Mouse (Mus musculus) heart, embryonic 11.5 days (tissue): ENCODE measurements at regions not wholly inside any gene's neighbourhood (a gene's known extent, or its start where the extent isn't known, plus 50 kb on each side); places are given as distances from the start of the nearest gene placed in this dataset.

Source experiments
- ATAC-seq: fragments of 200-750 bp; cut with Nextera tagmentation; replicated peaks from 2 replicates; pipeline ENCODE4 v1.8.0; 2017; ENCODE audit warnings: moderate library complexity; ENCODE audit not compliant: insufficient number of reproducible peaks, low FRiP score, low TSS enrichment
- H3K27ac ChIP-seq: fragments of 300-500 bp; sonication (generic); 2 replicates; pipeline ENCODE4 v1.5.1; 2014; ENCODE audit warnings: mild to moderate bottlenecking, low read depth, low read length
- H3K27me3 ChIP-seq: fragments of 300-500 bp; sonication (generic); 2 replicates; pipeline ENCODE4 v1.6.1; 2014; ENCODE audit warnings: mild to moderate bottlenecking, low read length, mixed read lengths; ENCODE audit not compliant: control insufficient read depth, insufficient read depth
- H3K36me3 ChIP-seq: fragments of 300-500 bp; sonication (generic); 2 replicates; pipeline ENCODE4 v1.6.1; 2014; ENCODE audit warnings: mild to moderate bottlenecking, low read length, moderate library complexity, mixed read lengths; ENCODE audit not compliant: control insufficient read depth, insufficient read depth
- H3K4me1 ChIP-seq: fragments of 300-500 bp; sonication (generic); 2 replicates; pipeline ENCODE4 v1.6.1; 2014; ENCODE audit warnings: low read length; ENCODE audit not compliant: control insufficient read depth, insufficient read depth
- H3K4me2 ChIP-seq: fragments of 300-500 bp; sonication (generic); 2 replicates; pipeline ENCODE4 v1.6.1; 2014; ENCODE audit warnings: mild to moderate bottlenecking, moderate library complexity
- H3K4me3 ChIP-seq: fragments of 300-500 bp; sonication (generic); 2 replicates; pipeline ENCODE4 v1.5.1; 2014; ENCODE audit warnings: low read depth, low read length
- H3K9ac ChIP-seq: fragments of 300-500 bp; sonication (generic); 2 replicates; pipeline ENCODE4 v1.6.1; 2014; ENCODE audit warnings: mild to moderate bottlenecking, low read depth, low read length, moderate library complexity
- H3K9me3 ChIP-seq: fragments of 300-500 bp; sonication (generic); replicated peaks from 2 replicates; pipeline ENCODE4 v1.6.1; 2016; ENCODE audit warnings: low read length; ENCODE audit not compliant: control insufficient read depth
- WGBS: fragments of 180-500 bp; shearing (Covaris S2); extraction: QIAGEN DNeasy Blood & Tissue Kit; methylation state at CpG from one replicate; pipeline ENCODE4 v1.1.7; 2014; ENCODE audit not compliant: insufficient replicate concordance; 5-methylcytosine and 5-hydroxymethylcytosine counted together

DNA sequence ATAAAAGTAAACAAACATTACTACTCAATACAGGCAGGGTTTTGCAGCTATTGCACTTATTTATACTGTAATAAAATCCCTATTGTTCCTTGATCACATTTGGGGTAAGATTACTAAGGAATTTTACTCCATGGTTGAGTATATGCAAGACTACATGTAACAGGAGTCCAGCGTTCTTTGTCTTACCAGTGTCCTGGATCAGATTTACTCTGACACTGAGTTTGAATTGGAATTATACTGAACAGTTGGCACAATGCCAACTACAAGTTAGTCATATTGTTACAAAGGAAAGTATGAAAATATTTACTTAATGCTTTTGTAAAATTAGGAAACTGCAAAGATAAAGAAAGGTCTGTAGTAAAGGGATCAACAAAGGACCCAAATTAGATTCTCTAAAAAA lies 178.4 kb downstream of the Gm9733 start:
- WGBS, result 79% methylated on average over 1 of the region's 1 CpGs
- no peaks in the 10 kb centered on the region for H3K36me3 ChIP-seq

GRCm38 (mm10) chr3:15154153-15154552 lies 177.9 kb downstream of the Gm9733 start:
- Histone ChIP-seq H3K4me1 (no peaks in the 10 kb centered on the region), H3K9me3 (no peaks in the 10 kb centered on the region), H3K4me2 (no peak overlapping the region), H3K27ac (no peak overlapping the region), H3K9ac (no peak overlapping the region), H3K36me3 (no peaks in the 10 kb centered on the region), H3K27me3 (no peaks in the 10 kb centered on the region), H3K4me3 (no peak overlapping the region)
- no peak for ATAC-seq
- 86% methylated on average over 3 of the region's 3 CpGs for WGBS

More for the DNA sequence above, 178.4 kb downstream of the Gm9733 start:
- H3K27ac ChIP-seq, result no peak overlapping the region
- H3K4me1 ChIP-seq, result no peaks in the 10 kb centered on the region
- ATAC-seq, result no peak
- H3K4me3 ChIP-seq, result no peak overlapping the region
- no peak overlapping the region for H3K9ac ChIP-seq
- no peaks in the 10 kb centered on the region for H3K9me3 ChIP-seq
- H3K27me3 ChIP-seq, result no peaks in the 10 kb centered on the region
- H3K4me2 ChIP-seq, result no peak overlapping the region

DNA sequence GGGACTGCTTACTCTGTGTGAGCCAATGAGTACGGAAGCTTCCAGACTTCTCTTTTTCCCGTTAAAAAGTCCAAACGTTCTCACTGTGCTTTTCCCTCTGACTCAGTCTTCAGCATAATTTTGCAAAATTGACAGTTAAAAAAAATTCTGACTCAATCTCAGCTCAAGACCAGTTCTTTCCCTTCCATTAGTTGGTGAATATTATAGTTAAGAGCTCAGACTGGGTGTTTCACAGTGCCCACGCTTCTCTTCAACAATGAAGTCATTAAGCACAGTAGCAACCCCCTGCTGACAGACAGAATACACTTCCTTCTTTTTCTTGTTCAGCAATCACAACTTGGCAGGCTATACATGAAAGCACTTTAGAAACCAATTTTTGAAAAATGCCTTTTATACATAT lies 175.4 kb downstream of the Gm9733 start:
- Histone ChIP-seq H3K4me2 (no peak overlapping the region), H3K4me3 (no peak overlapping the region), H3K9me3 (no peaks in the 10 kb centered on the region), H3K27me3 (no peaks in the 10 kb centered on the region), H3K36me3 (no peaks in the 10 kb centered on the region), H3K27ac (no peak overlapping the region), H3K9ac (no peak overlapping the region), H3K4me1 (peaks cover 2% of the 10 kb centered on the region; the same call in 1 of the 2 replicates)
- no peak for ATAC-seq
- WGBS, result 72% methylated on average over 4 of the region's 4 CpGs

GRCm38 (mm10) chr3:15157842-15158241 lies 174.3 kb downstream of the Gm9733 start:
- Histone ChIP-seq H3K36me3 (no peaks in the 10 kb centered on the region), H3K4me1 (peaks cover 2% of the 10 kb centered on the region; the same call in 1 of the 2 replicates), H3K27ac (no peak overlapping the region), H3K4me2 (no peak overlapping the region), H3K9ac (no peak overlapping the region), H3K9me3 (no peaks in the 10 kb centered on the region), H3K27me3 (no peaks in the 10 kb centered on the region), H3K4me3 (no peak overlapping the region)
- 76% methylated on average over 1 of the region's 1 CpGs for WGBS
- ATAC-seq, result no peak

- WGBS, result 88% methylated on average over 8 of the region's 8 CpGs
- H3K27me3 ChIP-seq, result no peaks in the 10 kb centered on the region
- H3K4me2 ChIP-seq, result no peak overlapping the region
- ATAC-seq, result no peak
- no peak overlapping the region for H3K4me3 ChIP-seq
- H3K36me3 ChIP-seq, result no peaks in the 10 kb centered on the region
- no peak overlapping the region for H3K9ac ChIP-seq
- no peak overlapping the region for H3K27ac ChIP-seq
- no peaks in the 10 kb centered on the region for H3K9me3 ChIP-seq
- peaks cover 2% of the 10 kb centered on the region; the same call in 1 of the 2 replicates for H3K4me1 ChIP-seq
Observed at GRCm38 (mm10) chr3:15158926-15159325, 173.2 kb downstream of the Gm9733 start.

DNA sequence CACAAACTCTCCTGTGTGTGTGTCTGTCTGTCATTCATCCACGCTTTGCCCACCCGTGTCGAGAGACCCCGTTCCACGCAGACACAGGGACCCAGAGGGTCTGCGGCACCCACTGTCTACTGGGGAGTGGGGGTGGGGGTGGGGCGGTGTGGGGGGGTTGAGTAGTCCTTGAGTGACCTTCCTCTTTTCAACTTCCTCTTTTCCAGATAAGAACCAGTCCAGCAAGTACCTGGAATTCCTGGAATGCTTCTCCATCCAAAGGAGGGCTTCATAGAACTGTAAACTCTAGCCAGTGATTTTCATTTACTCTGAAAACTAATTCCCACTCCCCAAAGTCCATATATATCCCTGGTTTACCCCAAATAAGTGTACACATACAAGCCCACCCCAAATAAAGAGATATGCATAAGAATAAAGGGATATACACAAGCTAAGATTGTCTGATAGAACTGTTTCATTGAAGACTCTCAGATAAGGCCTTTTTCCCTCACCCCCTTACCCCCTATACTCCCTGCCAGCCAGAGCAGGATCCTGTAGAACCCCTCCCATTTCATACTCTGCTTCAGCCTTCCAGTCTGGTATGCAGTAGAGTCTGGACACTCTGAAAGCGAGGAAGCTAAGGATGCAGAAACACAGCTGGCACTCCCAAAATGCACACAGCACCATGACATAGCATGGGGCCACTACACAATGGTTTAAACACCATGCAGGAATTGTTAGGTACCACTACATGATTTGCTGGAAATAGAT lies 172.0 kb downstream of the Gm9733 start:
- Histone ChIP-seq H3K4me2 (no peak overlapping the region), H3K9me3 (no peaks in the 10 kb centered on the region), H3K27me3 (no peaks in the 10 kb centered on the region), H3K4me1 (peaks cover 2% of the 10 kb centered on the region; the same call in 1 of the 2 replicates), H3K27ac (no peak overlapping the region), H3K4me3 (no peak overlapping the region), H3K36me3 (no peaks in the 10 kb centered on the region), H3K9ac (no peak overlapping the region)
- WGBS, result 81% methylated on average over 8 of the region's 8 CpGs
- no peak; the same call in 1 of the 2 replicates for ATAC-seq

GRCm38 (mm10) chr3:15175811-15176210 lies 156.3 kb downstream of the Gm9733 start:
- no peak overlapping the region for H3K4me2 ChIP-seq
- ATAC-seq, result no peak
- H3K36me3 ChIP-seq, result no peaks in the 10 kb centered on the region
- no peaks in the 10 kb centered on the region for H3K27me3 ChIP-seq
- 69% methylated on average over 2 of the region's 2 CpGs for whole genome bisulfite sequencing
- H3K27ac ChIP-seq, result no peak overlapping the region
- H3K9ac ChIP-seq, result no peak overlapping the region
- H3K4me3 ChIP-seq, result no peak overlapping the region
- no peaks in the 10 kb centered on the region for H3K4me1 ChIP-seq
- no peaks in the 10 kb centered on the region for H3K9me3 ChIP-seq

DNA sequence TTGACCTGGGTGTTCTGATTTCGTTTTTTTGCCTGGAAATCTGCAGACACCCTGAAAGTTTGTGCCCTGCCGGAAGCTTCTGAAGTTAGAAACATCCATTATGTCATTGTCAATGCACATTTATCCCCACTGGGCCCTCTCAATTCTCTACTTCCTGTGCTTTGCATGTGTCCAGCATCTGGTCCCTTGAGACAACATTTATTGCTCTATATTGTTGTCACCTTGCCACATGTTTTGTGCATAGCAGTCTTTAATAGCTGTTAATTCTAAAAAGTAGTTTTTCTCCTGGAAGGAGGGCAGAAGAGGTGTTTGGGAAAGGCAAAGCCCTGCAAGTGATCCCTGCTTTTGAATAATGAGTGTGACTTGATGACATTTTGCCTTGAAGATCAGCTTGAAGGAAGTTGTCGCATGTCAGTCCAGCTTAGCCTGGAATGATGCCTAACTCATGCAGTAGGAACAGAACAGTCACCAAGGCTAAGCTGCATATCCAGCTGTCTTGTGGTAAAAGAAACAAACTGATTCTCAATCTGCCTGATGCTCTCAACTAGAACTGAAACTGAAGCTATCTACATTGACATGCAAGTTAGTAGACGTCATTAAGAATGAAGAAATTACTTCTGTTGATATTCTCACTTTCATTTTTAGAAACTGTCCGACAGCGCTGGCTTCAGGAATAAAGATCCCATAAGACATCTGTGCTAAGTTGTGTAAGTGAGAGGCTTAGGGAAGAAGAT lies 152.9 kb downstream of the Gm9733 start:
- Histone ChIP-seq H3K27me3 (no peaks in the 10 kb centered on the region), H3K9me3 (no peaks in the 10 kb centered on the region), H3K9ac (no peak overlapping the region), H3K4me2 (no peak overlapping the region), H3K27ac (no peak overlapping the region), H3K36me3 (no peaks in the 10 kb centered on the region), H3K4me3 (no peak overlapping the region), H3K4me1 (no peaks in the 10 kb centered on the region)
- 75% methylated on average over 6 of the region's 6 CpGs for WGBS
- ATAC-seq, result no peak
